In the genomic region with DNA sequence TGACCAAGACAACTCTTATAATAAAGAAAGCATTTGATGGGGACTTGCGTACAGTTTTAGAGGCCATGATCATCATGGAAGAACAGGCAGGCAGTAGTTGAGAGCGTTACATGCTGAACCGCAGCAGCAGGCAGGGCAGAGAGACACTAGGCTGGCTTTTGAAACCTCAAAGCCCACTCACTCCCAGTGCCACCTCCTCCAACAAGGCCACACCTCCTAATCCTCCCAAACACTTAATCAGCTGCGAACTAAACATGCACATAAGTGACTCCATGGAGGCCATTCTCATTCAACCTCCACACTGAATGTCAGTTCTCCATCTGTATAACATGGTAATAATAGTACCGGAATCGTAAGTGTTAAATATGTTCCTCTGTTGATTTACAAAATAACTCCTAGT, we compare ENCODE assay signal across 15 mouse cellular contexts. TPM values are rescaled to one million over a fixed set of nuclear protein-coding genes. Genes with fewer than 3 reads are reported as not detected.
"Had no signal": no experiment of that assay in that cellular context is flagged by ENCODE, and none has a peak within 500 bp of the region (broad histone marks: within the 10 kb centered on the region; RNA-seq: fewer than 3 reads in every experiment).

No protein-coding gene starts in this region.

- H3K27ac ChIP-seq: kidney, embryonic 15.5 days; limb, embryonic 13.5 days; liver, embryonic 15.5 days; midbrain, embryonic 13.5 days; neural tube, embryonic 15.5 days; stomach, postnatal 0 days had no signal

- H3K9ac ChIP-seq: kidney, embryonic 15.5 days; limb, embryonic 13.5 days; lung, embryonic 14.5 days; midbrain, embryonic 13.5 days; neural tube, embryonic 15.5 days had no signal

- H3K9me3 ChIP-seq: kidney, embryonic 15.5 days; limb, embryonic 13.5 days; liver, embryonic 15.5 days; midbrain, embryonic 13.5 days; neural tube, embryonic 15.5 days had no signal

- DNase-seq: kidney, postnatal 14 days; left cerebral cortex, postnatal 4 days; lung, embryonic 14.5 days; lung, postnatal 10 days; lung, postnatal 4 days; right cerebral cortex, adult 18-20 months; right cerebral cortex, postnatal 25 days; thymus, postnatal 14 days had no signal

- ATAC-seq: midbrain, embryonic 13.5 days had no signal

- H3K27me3 ChIP-seq: kidney, embryonic 15.5 days; limb, embryonic 13.5 days; liver, embryonic 15.5 days; midbrain, embryonic 13.5 days; neural tube, embryonic 15.5 days had no signal

- H3K4me3 ChIP-seq: neural tube, embryonic 15.5 days had no signal

RNA-seq across cellular contexts. Expression of a gene that starts 52.9 kb away (rescaled TPM):
- total RNA-seq: left cerebral cortex, postnatal 4 days had no signal
- polyA plus RNA-seq: limb, embryonic 13.5 days; liver, embryonic 15.5 days; midbrain, embryonic 13.5 days; neural tube, embryonic 11.5 days; neural tube, embryonic 15.5 days; stomach, postnatal 0 days had no signal
